Mouse (Mus musculus) adrenal gland, adult (tissue): ENCODE data around the gene Tle3.

Source experiments
- DNase-seq, 2 experiments: peaks; one replicate each; pipeline ENCODE4 v3.0.0; 2022 to 2023; ENCODE audit warnings: low spot score in 1 of 2; ENCODE audit not compliant: inconsistent age in 2 of 2

The Tle3 gene

DNA sequence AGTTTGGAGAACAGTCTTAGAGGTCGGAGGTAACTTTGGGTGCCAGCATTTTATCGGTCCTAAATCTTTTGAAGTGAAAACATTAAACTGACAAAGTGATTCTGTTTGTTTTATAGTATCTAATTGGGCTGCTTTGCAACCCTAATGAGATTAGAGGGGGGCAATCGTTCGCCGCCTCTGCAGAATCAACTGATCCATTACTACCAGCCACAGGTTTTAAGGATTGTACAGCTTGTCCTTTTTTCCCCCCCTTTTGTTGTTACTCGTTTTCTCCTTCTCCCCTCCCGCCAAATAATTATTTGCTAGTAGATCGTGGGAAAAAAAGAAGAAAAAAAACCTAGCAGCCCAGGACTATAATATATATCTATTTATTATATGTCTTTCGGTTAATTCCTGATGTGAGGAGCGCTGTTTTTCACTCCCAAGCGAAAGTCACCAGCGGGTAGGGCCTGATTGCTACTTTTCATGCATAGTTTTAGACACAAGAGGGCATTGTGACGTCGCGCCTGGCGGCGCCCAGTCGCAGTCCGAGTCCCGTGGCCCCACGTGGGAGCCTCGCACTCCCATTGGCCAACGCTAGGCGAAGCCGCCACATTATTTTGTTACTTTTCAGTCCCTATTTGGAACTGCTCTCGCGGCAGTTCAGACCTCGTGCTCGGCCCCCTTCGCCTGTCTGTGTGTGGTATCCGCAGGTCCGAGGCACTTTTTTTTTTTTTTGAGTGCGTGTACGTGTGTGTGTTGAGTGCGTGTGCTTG, at the start of gene Tle3:
TSS of gene Tle3 (plus strand) at position 612 of the 755 bp plus-strand sequence.
- peak; percentile 98 to 99 for DNase-seq

DNA sequence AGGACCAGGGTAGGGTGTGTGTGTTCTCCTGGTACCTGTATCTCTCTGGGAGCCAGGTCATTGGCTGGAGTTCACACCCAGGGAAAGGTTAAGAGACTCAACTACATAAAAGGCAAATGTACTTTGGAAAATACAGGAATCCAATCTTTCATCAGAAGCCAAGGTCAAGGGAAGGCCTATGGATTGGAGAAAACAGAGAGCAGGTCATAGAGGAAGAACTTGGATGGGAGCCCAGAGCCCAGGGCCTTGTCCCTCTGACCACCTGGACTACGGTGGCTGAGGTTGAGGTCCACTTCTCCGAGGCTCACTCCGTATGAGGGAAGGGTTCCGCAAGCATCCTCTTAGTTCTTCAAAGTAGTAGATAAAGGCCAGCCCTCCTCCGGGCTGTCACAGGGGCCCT, 48.9 kb upstream of the Tle3 start:
- no peak for DNase-seq

DNA sequence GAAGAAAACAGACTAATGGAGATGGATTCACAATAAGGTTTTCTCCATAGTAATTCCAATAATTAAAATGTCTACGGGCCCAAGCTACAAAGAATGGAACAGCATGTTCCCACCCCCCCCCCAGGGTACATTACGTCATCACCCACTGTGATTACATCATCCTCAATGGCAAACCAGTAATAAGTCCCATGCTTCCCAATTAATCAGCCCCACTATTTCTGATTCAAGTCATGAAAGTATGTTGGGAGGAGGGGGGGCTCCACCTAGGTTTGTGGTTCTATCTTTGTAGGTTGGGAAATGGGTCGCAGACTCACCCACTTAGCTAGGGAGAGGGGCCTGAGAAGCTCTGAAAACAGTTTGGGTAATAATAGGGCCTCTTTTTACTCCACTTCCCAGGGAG, 48.3 kb upstream of the Tle3 start:
- peak; percentile 30 to 64 for DNase-seq

DNA sequence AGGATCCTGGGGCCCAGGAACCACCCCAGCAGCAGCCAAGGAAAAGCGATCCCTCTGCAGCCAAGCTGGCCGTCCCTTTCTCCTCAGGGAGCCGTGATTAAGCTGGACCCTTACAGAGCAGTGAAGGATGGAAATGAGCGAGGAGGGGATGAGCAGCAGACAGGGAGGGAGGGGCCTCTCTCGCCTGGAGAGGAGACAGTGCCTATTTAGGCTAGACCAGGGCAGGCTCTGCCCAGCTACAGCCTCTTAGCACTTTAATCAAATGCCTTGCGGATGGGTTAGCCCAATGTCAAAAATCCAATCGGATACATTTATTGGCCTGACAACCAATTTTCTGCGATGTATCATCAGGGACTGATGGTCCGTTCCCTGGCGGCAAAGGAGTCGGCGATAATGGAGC, 47.8 kb upstream of the Tle3 start:
- no peak for DNase-seq

DNA sequence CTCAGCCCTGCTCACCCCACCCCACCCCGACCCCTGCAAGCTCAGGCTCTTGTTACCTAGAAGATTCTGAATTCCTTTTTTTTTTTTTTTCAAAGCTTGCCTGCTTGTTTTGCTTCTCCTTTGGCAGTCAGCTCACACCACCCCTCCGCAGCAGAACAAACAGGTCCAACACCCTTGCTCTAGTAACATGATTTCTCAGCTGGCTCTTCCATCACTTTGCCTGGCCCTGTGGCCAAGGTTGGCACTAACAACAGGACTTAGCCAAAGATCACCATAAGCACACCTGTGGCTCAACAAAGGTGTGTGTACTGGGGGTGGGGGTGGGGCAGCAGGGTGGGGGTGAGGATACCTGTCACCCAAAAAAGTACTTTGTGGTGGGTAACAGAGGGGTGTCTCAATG, 47.2 kb upstream of the Tle3 start:
- DNase-seq = no peak

DNA sequence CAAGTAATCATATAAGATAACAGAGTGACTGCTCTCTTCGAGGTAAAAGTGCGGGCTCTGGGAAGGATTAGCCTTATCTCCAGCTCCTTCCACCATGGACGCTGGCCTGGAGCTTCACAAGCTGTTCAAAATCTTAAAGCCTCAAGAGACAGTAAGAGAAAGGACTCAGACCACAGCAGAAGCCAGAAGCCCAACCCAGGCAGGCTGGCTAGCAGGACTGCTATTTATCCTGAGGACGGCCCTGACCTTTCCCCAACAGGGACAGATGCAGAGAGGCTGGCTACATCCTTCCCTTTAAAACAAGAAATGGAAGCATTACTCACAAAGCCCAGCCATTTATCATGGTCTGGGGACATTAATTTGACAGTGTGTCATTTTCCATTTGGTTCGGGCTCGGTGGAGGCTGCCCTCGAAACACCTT, 46.2 kb upstream of the Tle3 start:
- DNase-seq = peak; percentile 90 to 95

DNA sequence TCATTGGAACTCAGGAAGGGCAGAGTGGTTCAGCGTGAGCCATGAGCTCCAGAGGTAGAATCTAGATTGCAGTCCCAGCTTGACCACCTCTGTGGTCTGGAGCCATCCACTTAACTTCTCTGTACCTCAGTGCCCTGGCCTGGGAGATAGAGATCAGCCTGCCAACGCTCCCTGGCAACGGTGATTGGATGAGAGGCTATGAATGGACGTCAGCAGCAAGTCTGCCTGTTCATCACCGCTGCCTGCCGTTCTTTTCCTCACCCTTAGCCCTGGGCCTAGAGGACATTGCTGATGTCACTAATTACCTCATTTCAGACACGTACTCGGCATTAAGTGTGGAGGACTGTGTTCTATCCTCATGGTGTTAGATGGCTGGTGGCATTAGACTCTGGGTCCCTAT, 45.2 kb upstream of the Tle3 start:
- DNase-seq = peak; percentile 43 to 70

DNA sequence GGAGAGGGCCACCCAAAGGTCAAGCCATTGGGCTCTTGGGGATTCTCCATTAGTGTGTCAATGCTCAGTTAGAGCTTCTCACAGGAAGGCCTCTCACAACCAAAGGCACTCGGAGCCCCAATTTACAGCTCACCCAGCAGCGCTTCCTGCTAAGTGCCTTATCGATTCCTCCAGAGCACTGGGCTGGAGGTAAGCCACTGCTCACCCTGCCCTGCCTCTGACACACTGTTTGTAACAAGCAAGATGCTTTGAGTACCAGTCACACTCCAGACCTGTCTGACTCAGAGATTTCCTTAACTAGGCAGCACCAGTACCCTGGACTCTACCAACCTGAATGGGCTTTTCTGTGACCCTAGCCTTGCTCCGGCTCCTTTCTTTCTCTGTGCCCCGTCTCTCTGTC, 44.0 kb upstream of the Tle3 start:
- DNase-seq = peak in 1 of 2 experiments; percentile 60

DNA sequence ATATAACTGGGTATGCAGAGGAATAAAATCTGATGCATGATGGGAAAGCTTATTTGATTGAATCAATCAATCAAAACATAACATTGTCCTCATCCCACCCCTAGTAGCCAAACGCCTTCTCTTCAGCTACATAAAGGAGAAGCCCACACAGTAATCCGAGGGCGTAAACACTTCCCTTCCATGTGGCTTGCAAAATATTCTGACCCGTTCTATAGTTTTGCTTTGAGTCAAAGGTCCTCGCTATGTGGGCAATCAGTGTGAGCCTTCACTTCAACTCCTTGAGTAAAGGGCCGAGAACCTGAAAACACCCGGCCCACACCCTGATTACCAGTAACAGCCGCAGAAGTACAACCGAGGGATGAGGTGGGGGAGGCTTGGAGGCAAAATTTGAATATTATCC, 41.4 kb upstream of the Tle3 start:
- DNase-seq = no peak

DNA sequence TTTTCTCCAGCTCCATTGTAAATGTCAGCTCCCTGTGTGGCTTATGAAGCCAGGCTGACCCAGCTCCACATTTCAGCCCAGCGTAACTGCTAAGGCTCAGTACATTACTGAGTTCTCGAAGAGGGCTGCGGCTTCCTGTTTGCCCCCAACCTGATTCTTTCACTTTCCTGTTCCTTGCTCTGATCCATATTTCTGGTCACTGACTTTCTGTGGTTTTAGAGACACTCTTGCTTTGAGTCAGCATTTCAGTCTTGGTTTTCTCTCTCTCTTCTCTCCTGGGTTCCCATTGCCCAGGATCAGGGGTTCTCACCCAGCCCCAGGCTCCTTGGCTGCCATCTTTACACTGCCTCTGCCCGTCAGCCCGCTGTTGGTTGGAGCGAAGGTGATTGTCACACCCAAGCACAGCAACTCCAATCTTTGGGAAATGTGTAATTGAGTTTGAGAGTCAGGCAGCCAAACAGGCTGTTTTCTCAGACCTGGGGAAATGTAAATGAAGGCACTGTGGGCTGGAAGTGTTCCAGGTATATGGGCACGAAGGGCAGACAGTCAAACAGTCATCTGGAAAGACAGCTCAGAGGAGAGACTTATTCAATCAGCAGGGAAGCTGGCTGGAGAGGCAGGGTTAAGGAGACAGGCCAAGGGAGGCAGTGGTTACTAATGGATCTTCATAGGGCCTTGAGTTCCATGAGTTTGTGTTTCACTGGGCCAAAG, 39.8 kb upstream of the Tle3 start:
- no peak for DNase-seq

DNA sequence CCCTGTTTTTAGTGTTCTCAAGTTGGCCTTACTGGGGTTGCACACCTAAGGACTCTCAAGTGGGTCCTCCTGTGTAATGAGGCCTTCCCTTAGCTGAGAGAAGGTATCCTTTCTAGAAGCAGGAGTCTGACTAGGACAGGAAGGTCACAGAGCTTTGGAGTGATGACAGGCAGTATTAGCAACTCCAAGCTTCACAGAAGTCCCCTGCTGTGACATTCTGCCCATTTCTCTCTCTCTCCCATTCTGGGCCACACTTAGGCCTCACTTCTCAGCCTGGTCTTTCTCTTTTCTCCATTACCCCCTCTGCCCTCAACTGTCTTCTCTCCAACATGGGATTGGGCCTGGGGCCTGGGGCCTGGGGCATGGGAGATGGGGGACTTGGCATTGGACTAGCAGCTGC, 36.0 kb upstream of the Tle3 start:
- no peak for DNase-seq

DNA sequence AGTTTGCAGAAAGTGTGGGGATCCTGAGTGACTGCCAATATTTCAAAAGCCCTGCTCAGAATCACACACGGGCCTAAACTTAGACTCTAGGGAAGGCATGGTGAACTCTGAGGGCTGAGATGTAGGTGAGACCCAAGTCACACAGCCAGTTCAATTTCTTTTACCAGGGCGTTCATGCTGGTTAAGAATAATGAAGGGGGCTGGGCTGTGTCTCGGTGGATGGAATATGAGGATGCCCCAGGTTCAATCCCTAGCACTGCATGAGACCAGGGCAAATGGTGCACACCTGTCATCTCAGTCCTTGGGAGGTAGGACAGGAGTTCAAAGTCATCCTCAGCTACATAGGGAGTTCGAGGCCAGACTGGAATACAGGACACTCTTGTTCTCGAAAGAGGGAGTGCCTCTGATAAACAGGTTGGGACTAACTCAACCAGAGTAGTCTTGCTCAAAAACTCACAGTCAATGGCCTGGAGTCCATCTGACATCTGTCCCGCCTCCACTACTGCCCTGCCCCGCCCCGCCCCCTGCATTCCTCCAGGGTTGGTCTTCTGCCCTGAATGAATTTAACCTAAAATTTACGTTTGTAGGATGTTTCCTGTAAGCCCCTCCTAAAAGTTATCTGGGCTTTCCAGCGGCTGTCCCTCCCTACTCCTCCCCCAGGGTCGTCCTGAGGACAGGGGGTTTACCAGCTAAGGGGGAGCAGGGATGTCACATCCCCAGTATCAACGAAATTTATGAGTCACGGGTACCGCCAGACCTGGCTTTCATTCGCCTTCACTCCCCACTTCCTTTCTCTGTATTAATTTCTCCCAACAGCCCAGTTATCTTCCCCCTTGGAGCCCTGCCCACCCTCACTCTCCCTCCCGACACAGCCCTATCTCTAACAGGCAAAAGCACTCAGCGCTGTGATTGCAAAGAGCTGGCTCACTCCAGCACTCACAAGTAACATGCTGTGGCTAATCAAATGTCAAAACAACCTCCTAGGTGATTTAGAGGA, 35.3 kb upstream of the Tle3 start:
- DNase-seq = peak; percentile 66 to 79

DNA sequence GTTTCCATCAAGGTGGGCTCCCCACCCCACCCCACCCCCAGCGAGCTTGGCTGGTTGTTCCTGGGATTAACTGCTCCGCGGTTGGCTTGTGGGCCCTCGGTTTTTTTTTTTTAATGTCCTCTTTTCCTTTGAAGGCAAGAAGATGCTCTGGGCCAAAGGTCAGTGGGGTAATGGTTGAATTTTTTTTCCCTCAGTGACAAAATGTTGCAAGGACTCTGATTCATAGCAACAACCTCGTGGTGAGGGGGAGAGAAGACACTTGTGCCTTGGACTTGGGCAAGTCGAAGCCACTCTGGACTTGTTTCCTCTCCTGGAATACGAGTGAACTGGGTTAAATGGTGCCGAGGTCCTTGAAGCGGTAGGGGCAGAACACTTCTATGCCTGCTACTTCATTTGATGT, 34.5 kb upstream of the Tle3 start:
- DNase-seq = peak; percentile 30 to 77

DNA sequence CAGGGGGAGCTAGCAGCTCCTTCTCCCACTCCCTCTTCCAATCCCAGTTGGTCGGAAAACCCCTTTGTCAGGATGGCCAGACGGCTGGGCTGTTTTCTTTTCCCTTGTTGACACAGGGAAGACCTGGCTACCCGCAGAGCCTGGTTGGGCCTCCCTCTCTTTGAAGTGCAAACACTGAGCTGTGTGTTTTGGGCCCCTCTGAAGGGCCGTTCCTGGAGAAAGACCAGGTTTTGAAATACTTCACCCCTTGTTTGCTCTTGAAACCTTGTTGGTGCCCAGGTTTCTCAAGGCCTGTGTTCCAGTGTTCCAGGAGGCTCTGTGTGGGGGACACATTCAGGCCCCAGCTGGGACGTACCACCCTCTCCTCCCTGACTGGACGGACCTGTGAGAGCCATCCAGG, 32.9 kb upstream of the Tle3 start:
- no peak for DNase-seq

DNA sequence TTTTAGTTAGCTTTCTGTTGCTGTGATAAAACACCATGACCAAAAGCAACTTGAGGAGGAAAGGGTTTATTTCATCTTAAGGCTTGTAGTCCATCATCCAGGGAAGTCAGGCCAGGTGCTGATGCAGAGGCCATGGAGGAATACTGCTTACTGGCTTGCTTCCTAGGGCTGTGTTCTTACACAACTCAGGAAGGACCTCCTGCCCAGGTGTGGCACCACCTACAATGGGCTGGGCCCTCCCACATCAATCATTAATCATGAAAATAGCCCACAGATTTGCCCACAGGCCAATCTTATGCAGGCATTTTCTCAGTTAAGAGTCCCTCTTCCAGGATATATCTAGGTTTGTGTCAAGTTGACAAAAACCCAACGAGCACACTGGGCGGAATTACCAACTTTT, 31.8 kb upstream of the Tle3 start:
- no peak for DNase-seq

DNA sequence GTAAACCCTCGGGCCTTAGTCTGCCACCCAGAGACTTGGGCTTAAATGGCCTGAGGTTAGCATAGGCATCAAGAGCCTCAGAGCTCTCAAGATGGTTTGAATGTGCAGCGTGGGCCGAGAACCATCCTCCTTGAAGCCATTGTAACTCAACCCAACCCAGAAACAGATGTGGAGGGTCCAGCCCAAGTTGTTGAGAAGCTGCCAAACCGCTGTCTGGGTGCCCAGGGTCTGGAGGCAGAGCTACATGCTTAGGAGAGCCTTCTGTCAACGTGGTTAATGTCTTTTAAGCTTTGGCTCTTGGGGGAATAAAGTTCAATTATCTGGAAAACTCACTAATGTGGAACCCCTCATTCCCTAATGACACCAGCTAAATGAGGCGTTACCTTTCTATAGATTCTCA, 29.9 kb upstream of the Tle3 start:
- DNase-seq = no peak

DNA sequence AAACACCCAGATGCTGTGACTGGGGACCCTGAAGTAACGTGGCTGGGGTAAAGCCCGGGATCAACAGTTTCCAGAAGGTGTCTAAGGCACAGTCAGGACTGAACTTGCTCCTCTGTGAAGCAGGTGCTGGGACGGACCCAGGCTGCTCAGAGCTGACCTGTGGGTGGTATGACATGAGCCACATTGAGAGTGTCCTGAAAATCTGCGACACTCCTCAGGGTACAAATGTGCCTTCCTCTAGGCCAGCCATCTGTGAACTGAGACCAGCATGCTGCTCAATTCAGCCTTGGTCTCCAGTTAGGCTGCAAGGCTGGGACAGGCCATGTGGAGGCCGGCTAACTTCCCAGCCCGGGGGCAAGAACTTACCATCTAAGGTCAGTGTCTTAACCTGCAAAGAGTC, 27.5 kb upstream of the Tle3 start:
- DNase-seq = no peak

DNA sequence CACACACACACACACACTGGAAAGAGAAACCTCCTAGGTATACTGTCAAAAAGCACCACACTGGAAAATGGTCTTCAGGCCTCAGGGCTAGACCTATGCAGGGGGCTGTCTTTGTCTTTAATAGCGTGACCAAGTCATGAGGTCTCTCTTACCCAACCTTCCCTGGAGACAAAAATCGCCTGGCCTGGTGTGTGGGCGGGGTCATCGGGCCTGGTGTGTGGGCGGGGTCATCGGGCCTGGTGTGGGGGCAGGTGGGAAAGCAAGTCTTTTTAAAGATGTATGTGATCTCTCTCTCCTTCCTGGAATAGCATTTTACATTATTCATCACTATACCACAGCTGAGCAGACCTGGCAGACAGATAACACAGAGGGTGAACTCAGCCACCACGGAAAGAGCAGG, 25.2 kb upstream of the Tle3 start:
- no peak for DNase-seq

DNA sequence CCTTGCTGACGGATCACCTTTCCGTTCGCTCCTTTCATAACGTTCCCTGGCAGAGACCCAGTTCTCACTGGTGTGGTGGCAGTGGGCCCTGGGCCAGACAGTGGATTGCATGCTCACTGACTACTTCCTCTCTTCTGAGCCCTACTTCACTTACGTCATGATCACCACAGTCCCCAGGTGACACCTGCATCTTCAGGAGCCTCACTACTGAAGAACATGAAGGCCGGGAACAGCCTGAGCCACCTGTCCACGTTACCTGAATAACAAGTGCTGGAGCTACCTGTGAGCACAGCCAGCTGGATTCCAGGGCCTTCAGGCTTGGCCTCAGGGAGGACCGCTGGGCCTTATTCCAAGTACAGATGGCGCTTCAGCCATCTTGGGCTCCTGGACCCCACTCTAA, 24.1 kb upstream of the Tle3 start:
- no peak for DNase-seq

DNA sequence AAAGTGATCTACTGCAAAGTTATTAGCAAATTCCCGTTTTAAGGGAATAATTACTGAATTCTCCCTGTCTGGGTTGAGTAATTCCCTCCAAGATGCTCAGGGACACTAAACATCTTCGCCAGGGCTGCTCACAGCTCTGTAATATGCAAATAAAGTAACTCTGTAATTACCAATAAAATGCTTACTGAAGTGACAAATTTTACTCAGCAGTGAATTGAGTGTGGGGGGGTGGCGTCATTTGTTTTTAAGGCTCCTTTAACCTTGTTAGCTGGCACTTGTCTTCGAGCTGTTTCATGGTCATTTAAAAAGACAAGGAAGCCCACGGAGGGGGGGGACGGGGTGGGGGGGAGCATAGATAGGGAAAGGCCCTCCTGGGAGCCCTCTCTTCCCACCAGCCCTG, 23.6 kb upstream of the Tle3 start:
- DNase-seq = no peak

DNA sequence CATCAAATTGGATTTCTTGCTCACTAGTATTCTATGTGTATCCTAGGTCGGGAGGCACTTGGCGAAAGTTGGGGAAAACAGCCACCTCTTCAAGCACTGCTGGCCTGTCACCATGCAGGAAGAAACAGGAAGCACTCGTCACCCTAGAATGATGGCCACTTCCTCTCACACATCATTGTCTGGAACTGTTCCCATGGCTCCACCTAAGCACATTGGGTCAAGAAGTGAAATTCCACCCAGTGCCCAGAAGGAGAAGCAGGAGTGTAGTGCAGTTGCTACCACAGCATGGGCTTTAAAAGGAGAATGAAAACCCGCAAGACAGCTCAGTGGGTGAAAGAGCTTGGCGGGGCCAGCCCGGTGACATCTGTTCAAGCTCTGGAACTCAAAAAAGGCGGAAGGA, 22.5 kb upstream of the Tle3 start:
- peak; percentile 55 to 81 for DNase-seq

DNA sequence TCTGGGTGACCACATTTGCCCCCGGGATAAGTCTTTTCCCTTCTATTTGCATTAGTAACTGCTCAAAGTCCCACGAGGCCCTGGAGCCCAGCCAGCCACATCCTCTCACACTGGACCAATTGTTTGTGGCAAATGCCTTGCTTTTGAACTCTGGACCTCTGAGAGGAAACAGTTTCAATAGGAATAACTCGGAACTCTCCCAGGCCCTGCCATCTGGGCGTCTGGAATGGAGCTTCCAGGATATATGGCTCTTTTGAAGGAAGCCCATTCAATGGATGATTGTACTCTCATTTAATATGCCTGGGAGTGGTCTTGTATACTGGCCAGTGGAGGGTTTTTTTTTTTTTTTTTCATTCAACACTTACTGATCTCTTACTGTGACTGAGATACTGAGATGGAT, 21.0 kb upstream of the Tle3 start:
- peak; percentile 60 to 75 for DNase-seq
